Mouse (Mus musculus): ENCODE results near the gene Trim25.
"Not testable (repeated sequence)": the region's sequence is repeated elsewhere in the genome, so short reads cannot be mapped to it uniquely, and the experiment has no call there.

Trim25 gene

GRCm38 (mm10) chr11:88994492-88994891, 4.7 kb upstream of the Trim25 start:
- DNase-seq (ENCODE audit: low spot score): no peak

DNA sequence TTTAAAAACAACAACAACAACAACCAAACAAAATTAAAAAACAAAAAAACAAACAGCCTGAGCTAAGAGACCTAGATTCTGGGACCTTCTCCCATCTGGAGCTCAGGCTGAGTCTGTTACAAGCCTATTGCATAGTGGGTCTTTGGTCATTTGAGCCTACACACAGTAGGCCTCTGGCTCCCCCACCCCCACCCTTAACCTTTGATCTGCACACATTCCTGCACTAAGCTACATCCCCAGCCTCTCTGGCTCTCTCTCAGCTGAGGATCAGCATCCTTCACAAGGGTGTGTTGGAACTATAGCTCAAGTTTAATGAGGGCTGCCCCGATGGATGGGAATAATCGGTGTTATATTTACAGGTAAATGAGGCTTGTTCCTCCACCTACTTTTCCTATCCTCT, 3.6 kb upstream of the Trim25 start:
- DNase-seq (ENCODE audit: low spot score): no peak

- DNase-seq (ENCODE audit: low spot score): no peak
These were observed 2.7 kb upstream of the Trim25 start for GRCm38 (mm10) chr11:88996427-88996826.

- not testable (repeated sequence) for DNase-seq (ENCODE audit: low spot score)
These were observed 1.8 kb upstream of the Trim25 start for GRCm38 (mm10) chr11:88997343-88997742.

- no peak for DNase-seq (ENCODE audit: low spot score)
These were observed 770 bp upstream of the Trim25 start for GRCm38 (mm10) chr11:88998406-88998805.

DNA sequence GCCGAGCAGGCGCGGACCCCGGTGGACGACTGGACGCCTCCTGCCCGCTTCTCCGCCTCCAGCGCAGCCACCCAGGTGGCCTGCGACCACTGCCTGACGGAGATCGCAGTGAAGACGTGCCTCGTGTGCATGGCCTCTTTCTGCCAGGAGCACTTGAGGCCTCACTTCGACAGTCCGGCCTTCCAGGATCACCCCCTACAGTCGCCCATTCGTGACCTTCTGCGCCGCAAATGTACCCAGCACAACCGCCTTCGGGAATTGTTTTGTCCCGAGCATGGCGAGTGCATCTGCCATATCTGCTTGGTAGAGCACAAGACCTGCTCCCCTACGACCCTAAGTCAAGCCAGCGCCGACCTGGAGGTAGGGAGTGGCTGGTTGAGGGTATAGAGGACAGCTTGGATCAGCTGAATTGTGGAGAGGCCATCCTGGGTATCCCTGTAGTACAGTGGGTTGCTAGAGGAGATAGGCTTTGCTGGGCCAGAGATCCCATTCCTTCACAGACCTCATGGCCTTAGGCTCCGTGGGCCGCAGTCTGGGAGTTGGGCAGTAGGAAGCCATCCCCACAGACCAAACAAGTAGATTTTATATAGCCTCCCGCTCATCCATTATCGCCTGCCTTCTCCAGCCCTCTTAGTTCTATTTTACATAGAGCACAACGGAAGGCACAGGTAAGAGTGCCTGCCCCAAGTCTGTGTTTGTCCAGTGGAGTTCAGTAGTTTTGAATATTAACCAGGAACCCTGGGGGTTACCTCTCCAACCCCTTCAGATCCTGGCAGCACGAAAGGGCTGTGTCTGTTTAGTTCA, 749 bp downstream of the Trim25 start:
- no peak for DNase-seq (ENCODE audit: low spot score)

- no peak for DNase-seq (ENCODE audit: low spot score)
These were observed 1.3 kb downstream of the Trim25 start for GRCm38 (mm10) chr11:89000527-89000819.

- DNase-seq (ENCODE audit: low spot score): no peak
These were observed 2.4 kb downstream of the Trim25 start for GRCm38 (mm10) chr11:89001569-89001968.

GRCm38 (mm10) chr11:89002068-89002467, 2.9 kb downstream of the Trim25 start:
- no peak for DNase-seq (ENCODE audit: low spot score)

- no peak for DNase-seq (ENCODE audit: low spot score)
These were observed 3.4 kb downstream of the Trim25 start for GRCm38 (mm10) chr11:89002621-89003020.

DNA sequence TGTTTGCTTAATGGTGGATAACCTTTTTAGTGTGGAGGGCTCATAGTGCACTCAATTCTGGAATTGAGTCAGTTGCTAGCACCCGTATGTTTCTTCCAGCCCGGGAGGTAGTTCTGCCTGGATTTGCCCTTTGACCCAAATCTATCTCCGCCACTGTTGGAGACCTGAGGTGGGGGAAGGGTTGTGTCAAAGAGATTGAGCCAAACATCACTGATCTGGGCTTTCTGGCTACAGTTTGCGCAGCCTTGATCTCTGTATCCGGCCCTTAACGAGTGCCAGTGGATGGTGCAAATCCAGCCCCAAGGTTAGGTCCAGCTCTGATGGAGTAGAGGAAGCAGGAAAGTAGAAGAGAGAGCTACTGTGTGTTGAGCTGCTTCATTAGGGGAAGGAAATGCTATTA, 3.9 kb downstream of the Trim25 start:
- DNase-seq (ENCODE audit: low spot score): no peak

GRCm38 (mm10) chr11:89003726-89004125, 4.5 kb downstream of the Trim25 start:
- DNase-seq (ENCODE audit: low spot score): no peak

GRCm38 (mm10) chr11:89005473-89005872, 6.3 kb downstream of the Trim25 start:
- DNase-seq (ENCODE audit: low spot score): no peak

DNA sequence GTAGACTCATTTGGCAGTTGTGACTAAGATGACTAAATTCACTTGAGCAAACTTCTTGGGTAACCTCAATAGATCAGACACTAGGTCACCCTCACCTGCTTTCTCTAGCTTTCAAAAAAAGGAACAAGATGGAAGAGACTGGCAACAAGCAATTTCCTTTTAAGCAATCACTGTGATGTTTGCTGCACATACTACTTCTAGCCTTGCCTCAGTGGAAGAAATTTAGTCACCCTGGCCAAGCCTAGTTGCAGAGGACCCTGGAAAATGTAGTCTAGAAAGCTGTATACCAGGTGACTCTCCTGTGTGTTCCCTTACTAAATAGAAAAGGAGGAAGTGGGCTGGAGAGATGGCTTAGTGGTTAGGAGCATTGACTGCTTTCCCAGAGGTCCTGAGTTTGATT, 7.2 kb downstream of the Trim25 start:
- DNase-seq (ENCODE audit: low spot score): no peak

DNA sequence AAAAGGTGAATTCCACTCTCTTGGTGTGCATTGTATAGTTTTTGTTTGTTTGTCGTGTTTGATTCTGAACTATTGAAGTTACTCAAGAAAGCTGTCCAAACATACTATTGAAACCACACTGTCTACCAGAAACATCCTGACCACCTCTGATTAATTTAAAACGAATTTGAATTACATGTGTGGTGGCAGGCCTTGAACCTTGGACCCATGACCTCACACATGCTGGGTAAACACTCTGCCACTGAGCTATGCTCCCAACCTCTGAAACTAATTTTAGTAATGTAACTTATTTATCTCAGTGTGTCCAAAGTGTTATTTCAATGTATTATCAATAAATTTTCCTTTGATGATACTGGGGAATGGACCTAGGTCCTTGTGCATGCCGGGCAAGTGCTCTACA, 8.4 kb downstream of the Trim25 start:
- no peak for DNase-seq (ENCODE audit: low spot score)

DNA sequence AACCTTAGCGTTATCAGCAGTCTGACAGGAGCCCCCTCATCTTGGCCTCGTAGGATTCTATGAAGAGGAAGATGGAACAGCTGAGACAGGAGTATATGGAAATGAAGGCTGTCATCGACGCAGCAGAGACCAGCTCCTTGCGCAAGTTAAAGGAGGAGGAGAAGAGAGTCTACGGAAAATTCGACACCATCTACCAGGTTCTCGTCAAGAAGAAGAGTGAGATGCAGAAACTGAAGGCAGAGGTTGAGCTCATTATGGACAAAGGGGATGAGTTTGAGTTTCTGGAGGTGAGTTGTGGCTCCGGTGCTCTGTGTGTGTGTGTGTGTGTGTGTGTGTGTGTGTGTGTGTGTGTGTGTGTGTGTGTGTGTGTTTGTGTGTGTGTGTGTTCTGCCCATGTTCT, 9.9 kb downstream of the Trim25 start:
- no peak for DNase-seq (ENCODE audit: low spot score)

- DNase-seq (ENCODE audit: low spot score): no peak
These were observed 10.3 kb downstream of the Trim25 start for GRCm38 (mm10) chr11:89009496-89009895.

DNA sequence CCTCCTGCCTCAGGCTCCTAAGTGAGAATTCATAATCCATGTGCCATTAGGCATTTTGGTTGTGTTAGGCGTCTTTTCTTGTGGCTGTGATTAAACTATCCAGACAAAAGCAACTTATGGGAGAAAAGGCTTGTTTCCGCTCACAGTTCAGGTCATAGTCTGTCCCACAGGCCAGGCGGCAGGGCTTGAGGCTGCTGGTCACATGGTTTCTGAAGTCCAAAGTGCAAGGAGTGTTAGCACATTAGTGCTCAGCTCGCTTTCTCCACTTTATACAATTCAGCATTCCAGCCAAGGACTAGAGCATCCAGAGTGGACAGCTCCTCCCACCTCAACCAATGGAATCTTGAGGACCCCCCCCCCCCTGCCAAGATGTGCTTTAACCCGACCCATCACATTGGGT, 13.1 kb downstream of the Trim25 start:
- no peak for DNase-seq (ENCODE audit: low spot score)

DNA sequence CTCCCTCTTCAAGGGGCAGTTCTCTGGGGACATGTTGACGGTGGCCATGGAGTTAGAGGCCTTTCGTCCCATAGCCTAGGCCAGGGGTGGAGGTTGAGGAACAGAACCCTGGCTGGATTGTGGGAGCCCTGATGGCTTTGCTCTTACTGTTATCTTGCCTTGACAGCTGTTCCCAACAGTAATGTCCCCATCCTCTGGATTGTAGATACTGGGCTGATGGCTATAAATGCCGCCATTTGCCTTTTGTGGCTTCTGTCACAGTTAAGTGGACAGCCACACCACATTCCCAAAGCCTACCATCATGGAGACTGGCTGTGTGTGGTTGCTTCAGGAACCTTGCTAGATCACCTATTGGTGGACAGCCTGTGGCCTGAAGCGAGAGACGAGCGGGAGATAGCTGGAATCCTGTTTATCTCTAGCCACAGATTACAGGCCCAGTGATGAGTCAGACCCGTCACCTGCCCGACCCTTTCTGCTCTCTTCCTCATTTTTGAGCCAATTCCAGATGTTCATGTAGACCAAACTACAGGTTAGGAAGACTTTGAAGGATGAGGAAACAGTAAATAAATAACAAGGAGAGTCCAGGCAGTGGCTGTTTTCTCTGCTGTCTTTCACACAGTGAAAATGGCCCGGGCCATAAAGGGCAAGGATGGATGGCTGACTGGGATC, 18.5 kb downstream of the Trim25 start:
- no peak for DNase-seq (ENCODE audit: low spot score)

GRCm38 (mm10) chr11:89020681-89021305, 21.6 kb downstream of the Trim25 start:
- no peak for DNase-seq (ENCODE audit: low spot score)

DNA sequence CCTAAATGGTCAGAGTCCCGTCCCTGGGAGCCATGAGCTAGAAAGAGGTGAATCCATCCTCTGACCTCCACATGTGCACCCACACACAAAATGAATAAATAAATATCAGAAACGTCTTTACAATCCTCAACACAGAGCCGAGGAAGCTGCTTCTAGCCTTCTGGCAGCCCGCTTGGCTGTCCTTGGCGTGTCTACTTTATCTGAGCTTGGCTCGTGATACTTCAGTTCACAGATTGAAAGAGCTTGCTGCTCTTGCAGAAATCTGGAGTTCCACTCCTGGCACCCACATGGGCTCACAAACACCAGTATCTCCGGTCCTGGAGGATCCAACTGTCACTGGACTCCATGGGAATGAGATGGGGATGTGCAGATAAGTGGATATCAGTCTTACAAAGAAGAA, 22.5 kb downstream of the Trim25 start:
- DNase-seq (ENCODE audit: low spot score): no peak

DNA sequence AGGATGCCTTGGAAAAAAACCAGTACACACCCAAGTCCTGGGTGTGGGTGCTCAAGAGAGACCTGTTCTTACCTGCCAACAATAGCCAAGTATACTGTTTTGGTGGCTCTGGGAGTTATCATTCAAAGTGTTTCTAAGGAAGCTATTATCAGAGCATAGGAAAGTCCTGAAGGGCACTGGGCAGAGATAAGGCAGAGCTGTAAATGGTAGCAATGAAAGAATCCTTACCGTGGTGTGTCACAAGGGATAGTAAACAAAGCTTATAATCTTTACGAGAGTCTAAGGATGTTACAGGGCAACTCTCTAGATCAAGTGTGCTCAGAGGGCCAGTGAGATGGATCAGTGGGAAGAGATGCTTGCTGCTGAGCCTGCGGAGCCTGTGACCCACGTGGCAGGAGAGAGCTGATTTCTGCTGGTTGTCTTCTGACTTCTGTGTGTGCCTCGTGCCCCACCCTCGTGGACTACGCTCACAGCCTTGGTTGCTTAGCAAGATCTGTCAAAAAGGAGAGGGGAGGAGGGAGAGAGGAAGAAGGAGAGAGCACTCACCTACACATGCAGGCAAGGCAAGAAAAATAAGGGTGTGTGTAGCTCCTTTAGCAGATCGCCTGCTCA, 23.1 kb downstream of the Trim25 start:
- DNase-seq (ENCODE audit: low spot score): no peak

DNA sequence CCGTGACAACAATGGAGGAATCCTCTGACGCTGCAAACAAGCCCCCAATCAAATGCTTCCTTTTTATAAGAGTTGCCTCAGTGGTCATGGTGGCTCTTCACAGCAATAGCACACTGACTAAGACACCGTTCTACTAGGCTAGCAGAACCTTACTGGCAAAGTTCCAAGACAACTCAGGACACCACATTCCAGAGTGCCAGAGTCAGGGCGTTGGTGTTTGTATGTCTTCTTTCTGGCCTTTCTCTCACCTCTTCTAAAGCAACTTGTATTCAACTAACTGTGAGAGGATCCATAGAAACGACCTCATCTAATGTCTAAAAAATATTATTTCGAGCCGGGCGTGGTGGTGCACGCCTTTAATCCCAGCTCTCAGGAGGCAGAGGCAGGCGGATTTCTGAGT, 24.3 kb downstream of the Trim25 start:
- DNase-seq (ENCODE audit: low spot score): no peak

Measured in layer of hippocampus, adult 11-12 months (tissue).